In genomic region chr13:73264831-73265230, GRCm38 (mm10) we compare ENCODE assay signal across 17 mouse cellular contexts. TPM values are rescaled to one million over a fixed set of nuclear protein-coding genes. Genes with fewer than 3 reads are reported as not detected.
A peak's percentile ranks its signal among the peaks of the same experiment; 100 is the strongest.
DNase-seq lines count a peak whose midpoint lies in the region; ATAC-seq and TF ChIP-seq lines count a peak whose summit lies in the region.
"Had no signal": no experiment of that assay in that cellular context is flagged by ENCODE, and none has a peak within 500 bp of the region (broad histone marks: within the 10 kb centered on the region; RNA-seq: fewer than 3 reads in every experiment).

No protein-coding gene starts in this region.

- no peak for TF ChIP-seq POLR2A in heart, adult 2 months (IDR thresholded peaks at IDR 0.05; ENCODE audit: insufficient read depth, low read depth, low read length)

- peak overlapping the region; percentile 87 for H3K27ac ChIP-seq in heart, adult 2 months
- no peak overlapping the region for H3K27ac ChIP-seq in hindbrain, embryonic 11.5 days (ENCODE audit: low read depth, low read length)
- no peak overlapping the region for H3K27ac ChIP-seq in hindbrain, embryonic 14.5 days
- H3K27ac ChIP-seq in embryonic facial prominence, embryonic 10.5 days (replicated peaks): no peak overlapping the region
- H3K27ac ChIP-seq in intestine, postnatal 0 days (ENCODE audit: low read depth, low read length): no peak overlapping the region
- H3K27ac ChIP-seq: forebrain, embryonic 13.5 days; liver, embryonic 15.5 days; midbrain, embryonic 12.5 days; neural tube, embryonic 12.5 days had no signal

- H3K9ac ChIP-seq in heart, adult 2 months (ENCODE audit: low read depth, low read length): peak overlapping the region; percentile 51
- no peak overlapping the region for H3K9ac ChIP-seq in hindbrain, embryonic 11.5 days (ENCODE audit: low read depth, low read length)
- no peak overlapping the region for H3K9ac ChIP-seq in hindbrain, embryonic 14.5 days
- H3K9ac ChIP-seq in intestine, postnatal 0 days (ENCODE audit: low read depth, low read length): no peak overlapping the region
- H3K9ac ChIP-seq: forebrain, embryonic 13.5 days; liver, embryonic 15.5 days; midbrain, embryonic 12.5 days; neural tube, embryonic 12.5 days had no signal

- H3K9me3 ChIP-seq in hindbrain, embryonic 11.5 days (ENCODE audit: control insufficient read depth, low read length): no peaks in the 10 kb centered on the region
- no peaks in the 10 kb centered on the region for H3K9me3 ChIP-seq in hindbrain, embryonic 14.5 days (ENCODE audit: control insufficient read depth, low read length)
- no peaks in the 10 kb centered on the region for H3K9me3 ChIP-seq in embryonic facial prominence, embryonic 10.5 days
- no peaks in the 10 kb centered on the region for H3K9me3 ChIP-seq in intestine, postnatal 0 days (ENCODE audit: control insufficient read depth)
- H3K9me3 ChIP-seq: forebrain, embryonic 13.5 days; liver, embryonic 15.5 days; midbrain, embryonic 12.5 days; neural tube, embryonic 12.5 days had no signal

- 35% methylated on average over 8 of the region's 8 CpGs for WGBS in heart, adult 2 months
- 19% methylated on average over 8 of the region's 8 CpGs for WGBS in hindbrain, embryonic 11.5 days
- 14% methylated on average over 8 of the region's 8 CpGs for WGBS in hindbrain, embryonic 14.5 days
- WGBS in embryonic facial prominence, embryonic 10.5 days: 14% methylated on average over 8 of the region's 8 CpGs
- whole genome bisulfite sequencing in intestine, postnatal 0 days: 57% methylated on average over 8 of the region's 8 CpGs

- H3K36me3 ChIP-seq in heart, adult 2 months (ENCODE audit: control insufficient read depth, insufficient read depth, low read length): no peaks in the 10 kb centered on the region
- H3K36me3 ChIP-seq in hindbrain, embryonic 11.5 days (ENCODE audit: control insufficient read depth, insufficient read depth, low read length): no peaks in the 10 kb centered on the region
- no peaks in the 10 kb centered on the region for H3K36me3 ChIP-seq in hindbrain, embryonic 14.5 days (replicated peaks; ENCODE audit: control insufficient read depth, insufficient read depth)
- no peaks in the 10 kb centered on the region for H3K36me3 ChIP-seq in embryonic facial prominence, embryonic 10.5 days (replicated peaks)
- H3K36me3 ChIP-seq in intestine, postnatal 0 days (ENCODE audit: control insufficient read depth, insufficient read depth): no peaks in the 10 kb centered on the region
- H3K36me3 ChIP-seq: liver, embryonic 15.5 days; midbrain, embryonic 12.5 days; neural tube, embryonic 12.5 days had no signal

- intact Hi-C loops in heart, adult 2 months (cut with DNase I): loop anchor here (5.0 kb wide), 1 partner anchor 93 kb away; no protein-coding TSS in a partner anchor

- H3K4me2 ChIP-seq in hindbrain, embryonic 11.5 days (replicated peaks; ENCODE audit: low read depth, low read length): no peak overlapping the region
- no peak overlapping the region; the same call in 1 of the 2 replicates for H3K4me2 ChIP-seq in hindbrain, embryonic 14.5 days (replicated peaks)
- H3K4me2 ChIP-seq in intestine, postnatal 0 days (replicated peaks; ENCODE audit: low read depth): no peak overlapping the region; the same call in 1 of the 2 replicates

- TF ChIP-seq CTCF in heart, adult 2 months (IDR thresholded peaks at IDR 0.05): no peak
- TF ChIP-seq CTCF in intestine, postnatal 0 days (IDR thresholded peaks at IDR 0.05; ENCODE audit: low read depth): 0 out of 2 replicates have a peak, but pooled peaks have one; percentile 7

- peaks cover 6% of the 10 kb centered on the region for H3K27me3 ChIP-seq in heart, adult 2 months (ENCODE audit: control insufficient read depth, insufficient read depth, low read length)
- peaks cover 94% of the 10 kb centered on the region for H3K27me3 ChIP-seq in hindbrain, embryonic 11.5 days (ENCODE audit: control insufficient read depth, insufficient read depth, low read length)
- H3K27me3 ChIP-seq in hindbrain, embryonic 14.5 days (ENCODE audit: control insufficient read depth, insufficient read depth, low read length): peaks cover 98% of the 10 kb centered on the region
- H3K27me3 ChIP-seq in embryonic facial prominence, embryonic 10.5 days (replicated peaks; ENCODE audit: low read depth, poor library complexity, severe bottlenecking): peaks cover 100% of the 10 kb centered on the region
- peaks cover 94% of the 10 kb centered on the region for H3K27me3 ChIP-seq in intestine, postnatal 0 days (replicated peaks; ENCODE audit: control insufficient read depth, insufficient read depth, low read length)

- no peak for ATAC-seq in hindbrain, embryonic 11.5 days (ENCODE audit: low FRiP score)
- ATAC-seq in hindbrain, embryonic 14.5 days (ENCODE audit: low FRiP score): no peak
- ATAC-seq in intestine, postnatal 0 days: no peak

- no peaks in the 10 kb centered on the region for H3K4me1 ChIP-seq in heart, adult 2 months (ENCODE audit: control insufficient read depth, insufficient read depth, low read length)
- peaks cover 17% of the 10 kb centered on the region for H3K4me1 ChIP-seq in hindbrain, embryonic 11.5 days (replicated peaks; ENCODE audit: control insufficient read depth, insufficient read depth, low read length)
- peaks cover 25% of the 10 kb centered on the region for H3K4me1 ChIP-seq in hindbrain, embryonic 14.5 days (replicated peaks; ENCODE audit: control insufficient read depth, insufficient read depth, low read length)
- peaks cover 65% of the 10 kb centered on the region for H3K4me1 ChIP-seq in embryonic facial prominence, embryonic 10.5 days
- H3K4me1 ChIP-seq in intestine, postnatal 0 days (replicated peaks; ENCODE audit: control insufficient read depth, insufficient read depth, low read length): no peaks in the 10 kb centered on the region
- H3K4me1 ChIP-seq: liver, embryonic 15.5 days had no signal

- no peaks in the 10 kb centered on the region for H3K79me2 ChIP-seq in heart, adult 2 months (replicated peaks; ENCODE audit: control insufficient read depth, insufficient read depth, low read length)

- H3K4me3 ChIP-seq in heart, adult 2 months: peak overlapping the region; percentile 17; the same call in 1 of the 2 replicates
- H3K4me3 ChIP-seq in hindbrain, embryonic 11.5 days (ENCODE audit: low read depth, low read length): no peak overlapping the region
- no peak overlapping the region for H3K4me3 ChIP-seq in hindbrain, embryonic 14.5 days (replicated peaks; ENCODE audit: low read length)
- H3K4me3 ChIP-seq in embryonic facial prominence, embryonic 10.5 days: peak overlapping the region; percentile 50; the same call in 1 of the 2 replicates
- H3K4me3 ChIP-seq in intestine, postnatal 0 days (ENCODE audit: low read depth, low read length): peak overlapping the region; percentile 33; the same call in 1 of the 2 replicates
- H3K4me3 ChIP-seq: liver, embryonic 15.5 days; neural tube, embryonic 12.5 days had no signal

- TF ChIP-seq EP300 in heart, adult 2 months (IDR thresholded peaks at IDR 0.05; ENCODE audit: insufficient read depth, low read depth, low read length): no peak

- DNase-seq in heart, adult 2 months: no peak
- no peak for DNase-seq in heart, postnatal 4 days
- DNase-seq in hindbrain, embryonic 11.5 days (ENCODE audit: low spot score): peak; percentile 56
- DNase-seq in hindbrain, embryonic 14.5 days (ENCODE audit: low spot score): no peak
- peak; percentile 33 for DNase-seq in embryonic facial prominence, embryonic 10.5 days (ENCODE audit: low spot score)
- DNase-seq in adrenal gland, adult 2 months: no peak
- DNase-seq in spleen, postnatal 10 days (ENCODE audit: low spot score in 2 of 2): no peak
- DNase-seq: cerebellum, adult 8-10 months had no signal

RNA-seq across cellular contexts. Expression of gene Irx4, which starts 4.6 kb away (rescaled TPM):
- total RNA-seq in heart, adult 2 months (2021): 10 to 100 TPM; 26.5 to 30.9 TPM
- polyA plus RNA-seq in heart, adult 2 months (2012; rRNA removed): 15.6 and 19.8 TPM in 2 replicates
- total RNA-seq in heart, postnatal 4 days (2021): 10 to 100 TPM; 53.3 to 64.3 TPM
- 3.9 and 4.1 TPM in 2 replicates for polyA plus RNA-seq in hindbrain, embryonic 11.5 days (2014; fragmentation: Nextera tagmentation; extraction: Ambion mirVana)
- polyA plus RNA-seq in hindbrain, embryonic 14.5 days (2014; fragmentation: Nextera tagmentation; extraction: Ambion mirVana): 3.9 and 4.2 TPM in 2 replicates
- 3.8 and 4.1 TPM in 2 replicates for polyA plus RNA-seq in embryonic facial prominence, embryonic 10.5 days (2016; fragmentation: Nextera tagmentation; extraction: Ambion mirVana)
- 0.27 and 0.38 TPM in 2 replicates for polyA plus RNA-seq in intestine, postnatal 0 days (2015; fragmentation: Nextera tagmentation; extraction: Ambion mirVana)
- not detected for total RNA-seq in adrenal gland, adult 2 months (2021)
- 0.06 TPM in 1 of 2 replicates, not detected in the other for polyA plus RNA-seq in adrenal gland, adult 2 months (2012; rRNA removed)
- total RNA-seq: adrenal gland, adult 18-20 months; gastrocnemius, adult 8-10 months; left cerebral cortex, postnatal 14 days had no signal
- polyA plus RNA-seq: forebrain, embryonic 13.5 days; liver, embryonic 15.5 days; testis, adult 2 months had no signal

Comparison
In these comparisons a context has a peak if more than half of its experiments do, and no peak if none do; other contexts are left out.
1. DNase-seq: peak in hindbrain, embryonic 11.5 days (single experiment) and embryonic facial prominence, embryonic 10.5 days (single experiment); none in heart, adult 2 months (0 of 2), heart, postnatal 4 days (single experiment), hindbrain, embryonic 14.5 days (single experiment), adrenal gland, adult 2 months (single experiment) and spleen, postnatal 10 days (0 of 2).
2. H3K4me3 ChIP-seq: peak in heart, adult 2 months (single experiment), embryonic facial prominence, embryonic 10.5 days (single experiment) and intestine, postnatal 0 days (single experiment); none in hindbrain, embryonic 11.5 days (single experiment) and hindbrain, embryonic 14.5 days (single experiment).